Mouse (Mus musculus) adrenal gland, postnatal 4 days (tissue): ENCODE data around the gene Sugct. TPM values are rescaled to one million over a fixed set of nuclear protein-coding genes. Genes with fewer than 3 reads are reported as not detected.

Source experiments
- DNase-seq, 2 experiments: peaks; one replicate each; pipeline ENCODE4 v3.0.0; 2021 to 2022; ENCODE audit warnings: low spot score in 2 of 2, mixed read lengths in 2 of 2
- total RNA-seq, 2 experiments: library from RNA; stranded (reverse); gene quantifications; 2 replicates each; pipeline ENCODE4 v1.2.3; 2021

Gene Sugct
- total RNA-seq, 2 experiments from 2014 or later: 9.5 to 11.7 TPM

GRCm38 (mm10) chr13:17043426-17044224, 651.7 kb downstream of the Sugct start:
- DNase-seq: no peak

GRCm38 (mm10) chr13:17042332-17042731, 653.0 kb downstream of the Sugct start:
- DNase-seq: no peak

GRCm38 (mm10) chr13:17039727-17040126, 655.6 kb downstream of the Sugct start:
- DNase-seq: no peak

GRCm38 (mm10) chr13:17038341-17038740, 657.0 kb downstream of the Sugct start:
- DNase-seq: no peak

- DNase-seq: no peak
These were observed 657.5 kb downstream of the Sugct start for GRCm38 (mm10) chr13:17037899-17038298.

GRCm38 (mm10) chr13:17030761-17031160, 664.6 kb downstream of the Sugct start:
- DNase-seq: no peak

- DNase-seq: peak in 1 of 2 experiments; percentile 24
These were observed 666.8 kb downstream of the Sugct start for GRCm38 (mm10) chr13:17028595-17028994.

GRCm38 (mm10) chr13:17027846-17028529, 667.4 kb downstream of the Sugct start:
- no peak for DNase-seq

- no peak for DNase-seq
These were observed 668.4 kb downstream of the Sugct start for GRCm38 (mm10) chr13:17027001-17027400.

GRCm38 (mm10) chr13:16996464-16996863, 698.9 kb downstream of the Sugct start:
- no peak for DNase-seq

GRCm38 (mm10) chr13:16995321-16995720, 700.0 kb downstream of the Sugct start:
- no peak for DNase-seq

GRCm38 (mm10) chr13:16977743-16978142, 717.6 kb downstream of the Sugct start:
- no peak for DNase-seq

- no peak for DNase-seq
These were observed 724.1 kb downstream of the Sugct start for GRCm38 (mm10) chr13:16971277-16971676.

GRCm38 (mm10) chr13:16968995-16969394, 726.4 kb downstream of the Sugct start:
- DNase-seq: no peak

GRCm38 (mm10) chr13:16964823-16965475, 730.4 kb downstream of the Sugct start:
- no peak for DNase-seq

- no peak for DNase-seq
These were observed 743.3 kb downstream of the Sugct start for GRCm38 (mm10) chr13:16952045-16952444.

GRCm38 (mm10) chr13:16939466-16939811, 755.9 kb downstream of the Sugct start:
- no peak for DNase-seq

GRCm38 (mm10) chr13:16938552-16939465, 756.5 kb downstream of the Sugct start:
- no peak for DNase-seq

GRCm38 (mm10) chr13:16937422-16938202, 757.7 kb downstream of the Sugct start:
- no peak for DNase-seq

- no peak for DNase-seq
These were observed 760.3 kb downstream of the Sugct start for GRCm38 (mm10) chr13:16935029-16935428.
